Mouse (Mus musculus) liver, embryonic 12.5 days (tissue): ENCODE measurements at regions not wholly inside any gene's neighbourhood (a gene's known extent, or its start where the extent isn't known, plus 50 kb on each side); places are given as distances from the start of the nearest gene placed in this dataset.

Source experiments
- ATAC-seq: fragments of 200-750 bp; cut with Nextera tagmentation; 2 replicates; pipeline ENCODE4 v1.8.0; 2017; ENCODE audit warnings: moderate number of reproducible peaks, mild to moderate bottlenecking, moderate library complexity
- H3K27ac ChIP-seq: fragments of 300-500 bp; sonication (generic); 2 replicates; pipeline ENCODE4 v1.5.1; 2016; ENCODE audit warnings: mild to moderate bottlenecking
- H3K27me3 ChIP-seq: fragments of 300-500 bp; sonication (generic); replicated peaks from 2 replicates; pipeline ENCODE4 v1.6.1; 2016; ENCODE audit warnings: mild to moderate bottlenecking, moderate library complexity
- H3K36me3 ChIP-seq: fragments of 300-500 bp; sonication (generic); 2 replicates; pipeline ENCODE4 v1.6.1; 2016; ENCODE audit warnings: mild to moderate bottlenecking, moderate library complexity
- H3K4me1 ChIP-seq: fragments of 300-500 bp; sonication (generic); 2 replicates; pipeline ENCODE4 v1.6.1; 2016
- H3K4me2 ChIP-seq: fragments of 300-500 bp; sonication (generic); 2 replicates; pipeline ENCODE4 v1.6.1; 2016; ENCODE audit warnings: mild to moderate bottlenecking, moderate library complexity
- H3K4me3 ChIP-seq: fragments of 300-500 bp; sonication (generic); 2 replicates; pipeline ENCODE4 v1.5.1; 2016; ENCODE audit warnings: mild to moderate bottlenecking, moderate library complexity
- H3K9ac ChIP-seq: fragments of 300-500 bp; sonication (generic); 2 replicates; pipeline ENCODE4 v1.6.1; 2016; ENCODE audit warnings: mild to moderate bottlenecking, moderate library complexity
- H3K9me3 ChIP-seq: fragments of 300-500 bp; sonication (generic); replicated peaks from 2 replicates; pipeline ENCODE4 v1.6.1; 2016; ENCODE audit warnings: mild to moderate bottlenecking, moderate library complexity
- WGBS: fragments of 180-500 bp; shearing (Covaris S2); methylation state at CpG from one replicate; pipeline ENCODE4 v1.1.7; 2016; ENCODE audit not compliant: insufficient replicate concordance; 5-methylcytosine and 5-hydroxymethylcytosine counted together

- Histone ChIP-seq H3K27me3 (no peaks in the 10 kb centered on the region), H3K4me3 (no peak overlapping the region), H3K36me3 (peaks cover 14% of the 10 kb centered on the region; the same call in 1 of the 2 replicates), H3K4me2 (no peak overlapping the region), H3K9me3 (no peaks in the 10 kb centered on the region), H3K9ac (no peak overlapping the region; the same call in 1 of the 2 replicates), H3K4me1 (peaks cover 18% of the 10 kb centered on the region; the same call in 1 of the 2 replicates), H3K27ac (no peak overlapping the region)
- ATAC-seq = no peak
- WGBS = 60% methylated on average over 4 of the region's 4 CpGs
Observed at GRCm38 (mm10) chr1:23263798-23264197, 133.8 kb downstream of the Ogfrl1 start.

GRCm38 (mm10) chr1:23261652-23262051 is 135.9 kb downstream of the Ogfrl1 start:
- no peak overlapping the region for H3K4me2 ChIP-seq
- H3K27me3 ChIP-seq = no peaks in the 10 kb centered on the region
- peaks cover 31% of the 10 kb centered on the region for H3K4me1 ChIP-seq
- no peak overlapping the region for H3K4me3 ChIP-seq
- no peak overlapping the region for H3K27ac ChIP-seq
- no peak overlapping the region for H3K9ac ChIP-seq
- no peaks in the 10 kb centered on the region for H3K9me3 ChIP-seq
- peaks cover 14% of the 10 kb centered on the region; the same call in 1 of the 2 replicates for H3K36me3 ChIP-seq
- no peak for ATAC-seq
- WGBS = 79% methylated on average over 3 of the region's 3 CpGs

DNA sequence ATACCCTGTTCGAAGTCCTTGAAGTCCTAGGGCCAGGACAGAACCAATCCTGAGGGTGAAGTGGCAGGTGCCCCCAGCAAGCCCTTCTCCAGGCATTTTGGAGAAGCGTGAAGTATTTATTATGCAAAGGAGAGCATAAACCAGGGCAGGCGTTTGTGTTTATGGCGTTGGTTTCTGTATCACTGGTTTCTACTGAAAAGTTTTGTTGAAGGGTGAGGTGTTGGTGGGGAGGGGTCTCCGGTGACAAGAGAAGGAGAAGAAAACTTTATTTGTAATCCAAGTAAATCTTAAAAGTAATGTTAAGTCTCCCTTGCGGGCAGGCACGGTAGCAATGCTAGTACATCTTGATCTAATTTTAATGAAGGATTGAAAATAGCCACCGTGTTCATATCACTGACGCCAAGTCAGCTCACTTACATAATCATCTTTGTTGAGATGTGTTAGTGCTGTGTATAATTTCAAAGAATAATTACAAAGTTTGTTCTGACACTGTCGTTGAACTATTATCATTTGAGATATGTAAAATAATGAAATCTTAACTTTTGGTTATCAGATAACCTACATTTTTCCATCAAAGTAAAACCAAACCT is 140.2 kb downstream of the Ogfrl1 start:
- H3K4me1 ChIP-seq = peaks cover 28% of the 10 kb centered on the region
- peak overlapping the region; percentile 90 for H3K27ac ChIP-seq
- 41% methylated on average over 10 of the region's 10 CpGs for WGBS
- H3K4me3 ChIP-seq = peak overlapping the region; percentile 92
- H3K27me3 ChIP-seq = no peaks in the 10 kb centered on the region
- no peak for ATAC-seq
- peak overlapping the region; percentile 90 for H3K4me2 ChIP-seq
- H3K36me3 ChIP-seq = peaks cover 14% of the 10 kb centered on the region; the same call in 1 of the 2 replicates
- H3K9me3 ChIP-seq = no peaks in the 10 kb centered on the region
- peak overlapping the region; percentile 96 for H3K9ac ChIP-seq

- WGBS = 0% methylated on average over 45 of the region's 45 CpGs
Observed at GRCm38 (mm10) chr1:23256630-23257001, 141.0 kb downstream of the Ogfrl1 start.

DNA sequence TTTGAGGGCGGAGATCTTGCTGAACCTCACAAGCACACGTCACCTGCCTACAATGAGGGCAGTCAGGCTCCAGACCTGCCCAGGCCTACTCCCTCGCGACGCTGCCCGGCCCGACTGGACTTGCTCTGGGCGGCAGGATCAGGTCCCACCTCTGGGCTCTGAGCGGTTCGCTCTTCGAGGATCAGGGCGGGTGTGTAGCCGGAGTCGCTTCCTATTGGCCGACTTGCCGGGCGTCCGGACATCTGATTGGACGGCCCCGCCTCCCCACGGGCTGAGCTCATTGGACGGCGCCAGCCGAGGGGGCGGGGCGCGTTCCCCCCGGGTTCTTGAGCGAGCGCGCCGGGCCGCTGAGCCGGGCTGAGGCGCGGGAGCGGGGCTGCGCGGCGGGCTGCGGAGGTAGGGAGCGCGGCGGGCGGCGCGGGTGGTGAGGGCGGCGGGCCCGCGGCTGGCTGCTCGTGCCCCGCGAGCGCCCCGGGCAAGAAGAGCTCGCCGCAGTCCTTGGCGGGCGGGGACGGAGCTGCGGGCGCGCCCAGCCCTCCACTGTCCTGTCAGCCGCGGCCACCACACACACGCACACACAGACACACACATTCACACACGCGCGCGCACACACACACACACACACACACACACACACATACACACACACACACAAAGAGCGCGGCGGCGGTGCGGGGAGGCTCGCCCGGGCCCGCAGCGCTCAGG is 141.5 kb downstream of the Ogfrl1 start:
- peaks cover 9% of the 10 kb centered on the region; the same call in 1 of the 2 replicates for H3K36me3 ChIP-seq

More at GRCm38 (mm10) chr1:23256630-23257001, 141.0 kb downstream of the Ogfrl1 start:
- Histone ChIP-seq H3K36me3 (peaks cover 14% of the 10 kb centered on the region; the same call in 1 of the 2 replicates), H3K4me1 (peaks cover 28% of the 10 kb centered on the region), H3K4me2 (peak overlapping the region; percentile 90), H3K9ac (peak overlapping the region; percentile 96), H3K9me3 (no peaks in the 10 kb centered on the region), H3K27me3 (no peaks in the 10 kb centered on the region), H3K4me3 (peak overlapping the region; percentile 92), H3K27ac (peak overlapping the region; percentile 90)
- ATAC-seq = peak; percentile 56

DNA sequence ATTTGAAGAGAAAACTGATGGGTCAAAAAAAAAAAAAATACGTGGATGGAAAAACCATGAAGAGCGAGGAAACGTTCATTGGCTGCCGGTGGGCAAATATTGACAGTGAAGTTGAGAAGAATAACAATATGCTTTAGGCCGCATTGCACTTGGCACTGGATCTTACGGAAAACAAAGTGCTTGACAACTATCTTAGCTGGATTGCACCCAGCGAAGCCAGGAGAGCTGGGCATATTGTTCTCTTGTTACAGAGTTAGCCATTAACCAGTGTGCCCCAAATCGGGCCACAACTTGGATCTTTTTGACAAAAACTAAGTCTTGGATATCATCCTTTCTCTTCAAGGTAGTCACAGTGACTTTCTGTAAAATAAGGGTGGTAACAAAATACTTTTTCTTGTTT is 143.3 kb downstream of the Ogfrl1 start:
- Histone ChIP-seq H3K4me1 (peaks cover 23% of the 10 kb centered on the region), H3K4me2 (no peak overlapping the region), H3K9me3 (no peaks in the 10 kb centered on the region), H3K36me3 (no peaks in the 10 kb centered on the region), H3K4me3 (no peak overlapping the region), H3K27me3 (no peaks in the 10 kb centered on the region), H3K27ac (no peak overlapping the region), H3K9ac (no peak overlapping the region)
- ATAC-seq = no peak
- WGBS = 72% methylated on average over 8 of the region's 8 CpGs

More for the DNA sequence above, 141.5 kb downstream of the Ogfrl1 start:
- peaks cover 28% of the 10 kb centered on the region for H3K4me1 ChIP-seq
- peak overlapping the region; percentile 92 for H3K4me3 ChIP-seq
- H3K27ac ChIP-seq = peak overlapping the region; percentile 90
- peak overlapping the region; percentile 96 for H3K9ac ChIP-seq
- peak; percentile 97 for ATAC-seq
- peak overlapping the region; percentile 90 for H3K4me2 ChIP-seq
- H3K27me3 ChIP-seq = no peaks in the 10 kb centered on the region
- under 1% methylated on average over 62 of the region's 80 CpGs for WGBS
- no peaks in the 10 kb centered on the region for H3K9me3 ChIP-seq

- no peak overlapping the region for H3K4me2 ChIP-seq
- 53% methylated on average over 1 of the region's 1 CpGs for WGBS
- no peak overlapping the region for H3K4me3 ChIP-seq
- no peak overlapping the region for H3K9ac ChIP-seq
- H3K9me3 ChIP-seq = no peaks in the 10 kb centered on the region
- no peaks in the 10 kb centered on the region for H3K36me3 ChIP-seq
- no peak overlapping the region for H3K27ac ChIP-seq
- no peaks in the 10 kb centered on the region for H3K27me3 ChIP-seq
- no peak for ATAC-seq
- H3K4me1 ChIP-seq = no peaks in the 10 kb centered on the region
Observed at GRCm38 (mm10) chr1:23231522-23231921, 129.5 kb upstream of the 4933415F23Rik start.

DNA sequence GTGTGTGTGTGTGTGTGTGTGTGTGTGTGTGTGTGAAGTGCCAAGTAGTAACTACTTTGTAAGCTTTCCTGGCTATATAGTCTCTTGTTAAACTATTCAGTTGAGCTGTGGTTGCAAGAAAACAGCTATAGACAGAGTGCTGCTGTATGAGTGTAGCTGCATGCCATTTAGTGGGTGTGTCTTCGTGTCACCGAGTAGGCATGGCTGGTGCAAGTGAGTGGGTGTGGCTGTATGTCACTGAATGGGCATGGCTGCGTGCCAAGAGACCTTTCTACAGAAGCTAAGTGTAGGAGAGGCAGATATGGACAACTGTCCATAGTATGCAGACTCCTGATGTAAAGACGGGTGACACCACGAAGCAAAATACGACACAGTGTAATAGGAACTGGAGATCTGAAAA is 126.4 kb upstream of the 4933415F23Rik start:
- H3K27me3 ChIP-seq = no peaks in the 10 kb centered on the region
- H3K4me3 ChIP-seq = no peak overlapping the region
- no peaks in the 10 kb centered on the region for H3K36me3 ChIP-seq
- H3K4me1 ChIP-seq = no peaks in the 10 kb centered on the region
- peak; percentile 60; the same call in 1 of the 2 replicates for ATAC-seq
- no peaks in the 10 kb centered on the region for H3K9me3 ChIP-seq
- WGBS = 68% methylated on average over 6 of the region's 6 CpGs
- no peak overlapping the region for H3K4me2 ChIP-seq
- no peak overlapping the region for H3K9ac ChIP-seq
- H3K27ac ChIP-seq = no peak overlapping the region

GRCm38 (mm10) chr1:23214462-23215158 is 112.6 kb upstream of the 4933415F23Rik start:
- no peak overlapping the region for H3K27ac ChIP-seq
- no peaks in the 10 kb centered on the region for H3K36me3 ChIP-seq
- no peak overlapping the region for H3K4me3 ChIP-seq
- no peak overlapping the region for H3K4me2 ChIP-seq
- H3K9ac ChIP-seq = no peak overlapping the region
- WGBS = 75% methylated on average over 13 of the region's 13 CpGs
- no peak for ATAC-seq
- H3K27me3 ChIP-seq = no peaks in the 10 kb centered on the region
- H3K9me3 ChIP-seq = no peaks in the 10 kb centered on the region
- no peaks in the 10 kb centered on the region for H3K4me1 ChIP-seq

GRCm38 (mm10) chr1:23207843-23208242 is 105.8 kb upstream of the 4933415F23Rik start:
- no peak overlapping the region for H3K4me3 ChIP-seq
- no peak overlapping the region for H3K9ac ChIP-seq
- WGBS = 43% methylated on average over 1 of the region's 1 CpGs
- no peak overlapping the region for H3K4me2 ChIP-seq
- no peaks in the 10 kb centered on the region for H3K27me3 ChIP-seq
- H3K9me3 ChIP-seq = no peaks in the 10 kb centered on the region
- H3K4me1 ChIP-seq = no peaks in the 10 kb centered on the region
- H3K27ac ChIP-seq = no peak overlapping the region
- H3K36me3 ChIP-seq = no peaks in the 10 kb centered on the region
- no peak for ATAC-seq

DNA sequence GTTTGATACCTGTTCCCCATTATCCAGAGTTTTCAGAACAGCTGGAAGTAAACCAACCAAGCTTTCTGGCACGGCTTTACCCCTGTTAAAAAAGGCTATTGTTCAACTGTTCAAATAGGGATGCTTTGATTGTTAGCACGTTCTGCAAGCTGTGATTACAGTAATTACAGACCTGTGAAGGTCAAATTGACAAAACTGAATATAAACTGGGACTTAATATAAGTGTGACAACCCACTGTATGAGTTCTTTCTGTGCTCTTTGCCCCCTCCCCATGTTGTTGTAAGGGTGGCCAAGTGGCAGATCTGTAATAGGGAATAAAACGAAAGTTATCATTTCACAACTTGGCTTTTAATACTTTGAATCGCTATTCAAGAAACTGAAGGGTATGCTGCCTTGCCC is 105.0 kb upstream of the 4933415F23Rik start:
- no peaks in the 10 kb centered on the region for H3K4me1 ChIP-seq
- 62% methylated on average over 4 of the region's 4 CpGs for WGBS
- no peaks in the 10 kb centered on the region for H3K9me3 ChIP-seq
- H3K36me3 ChIP-seq = no peaks in the 10 kb centered on the region
- no peak for ATAC-seq
- no peak overlapping the region for H3K9ac ChIP-seq
- H3K4me2 ChIP-seq = no peak overlapping the region
- no peak overlapping the region for H3K4me3 ChIP-seq
- no peaks in the 10 kb centered on the region for H3K27me3 ChIP-seq
- H3K27ac ChIP-seq = no peak overlapping the region
